Mouse (Mus musculus) limb, embryonic 11.5 days (tissue): ENCODE measurements around the gene Tiam1. TPM values are rescaled to one million over a fixed set of nuclear protein-coding genes. Genes with fewer than 3 reads are reported as not detected.

Source experiments
- ATAC-seq: fragments of 200-750 bp; cut with Nextera tagmentation; 2 replicates; pipeline ENCODE4 v1.8.0; 2017; ENCODE audit warnings: low read depth; ENCODE audit not compliant: insufficient number of reproducible peaks, low FRiP score, low TSS enrichment
- DNase-seq: peaks from one replicate; pipeline ENCODE4 v3.0.0-alpha.2; 2015; ENCODE audit warnings: low spot score
- H3K27ac ChIP-seq: fragments of 300-500 bp; sonication (generic); replicated peaks from 2 replicates; pipeline ENCODE4 v1.5.1; 2014; ENCODE audit warnings: low read depth, mild to moderate bottlenecking, low read length
- H3K27me3 ChIP-seq: fragments of 300-500 bp; sonication (generic); 2 replicates; pipeline ENCODE4 v1.6.1; 2014; ENCODE audit warnings: mild to moderate bottlenecking, low read length, mixed read lengths; ENCODE audit not compliant: control insufficient read depth, insufficient read depth
- H3K36me3 ChIP-seq: fragments of 300-500 bp; sonication (generic); 2 replicates; pipeline ENCODE4 v1.6.1; 2014; ENCODE audit warnings: mild to moderate bottlenecking, low read length, moderate library complexity, mixed read lengths; ENCODE audit not compliant: control insufficient read depth, insufficient read depth
- H3K4me1 ChIP-seq: fragments of 300-500 bp; sonication (generic); 2 replicates; pipeline ENCODE4 v1.6.1; 2014; ENCODE audit warnings: low read length, mixed read lengths; ENCODE audit not compliant: control insufficient read depth, insufficient read depth
- H3K4me2 ChIP-seq: fragments of 300-500 bp; sonication (generic); 2 replicates; pipeline ENCODE4 v1.6.1; 2014; ENCODE audit warnings: low read depth, mild to moderate bottlenecking, moderate library complexity; ENCODE audit not compliant: severe bottlenecking
- H3K4me3 ChIP-seq: fragments of 300-500 bp; sonication (generic); 2 replicates; pipeline ENCODE4 v1.5.1; 2014; ENCODE audit warnings: low read depth, low read length
- H3K9ac ChIP-seq: fragments of 300-500 bp; sonication (generic); 2 replicates; pipeline ENCODE4 v1.6.1; 2014; ENCODE audit warnings: mild to moderate bottlenecking, low read length
- H3K9me3 ChIP-seq: fragments of 300-500 bp; sonication (generic); 2 replicates; pipeline ENCODE4 v1.6.1; 2016; ENCODE audit warnings: low read length; ENCODE audit not compliant: control insufficient read depth
- WGBS: fragments of 180-500 bp; shearing (Covaris S2); extraction: QIAGEN DNeasy Blood & Tissue Kit; methylation state at CpG from one replicate; pipeline ENCODE4 v1.1.7; 2014; 5-methylcytosine and 5-hydroxymethylcytosine counted together
- polyA plus RNA-seq: library from polyadenylated mRNA; unstranded; fragments of >200 nt; fragmentation: Nextera tagmentation; extraction: Ambion mirVana; gene quantifications from 2 replicates; pipeline ENCODE4 v1.2.1, GENCODE M21; 2014

The Tiam1 gene
- polyA plus RNA-seq, 1 experiment from 2014 or later = 53.3 TPM

DNA sequence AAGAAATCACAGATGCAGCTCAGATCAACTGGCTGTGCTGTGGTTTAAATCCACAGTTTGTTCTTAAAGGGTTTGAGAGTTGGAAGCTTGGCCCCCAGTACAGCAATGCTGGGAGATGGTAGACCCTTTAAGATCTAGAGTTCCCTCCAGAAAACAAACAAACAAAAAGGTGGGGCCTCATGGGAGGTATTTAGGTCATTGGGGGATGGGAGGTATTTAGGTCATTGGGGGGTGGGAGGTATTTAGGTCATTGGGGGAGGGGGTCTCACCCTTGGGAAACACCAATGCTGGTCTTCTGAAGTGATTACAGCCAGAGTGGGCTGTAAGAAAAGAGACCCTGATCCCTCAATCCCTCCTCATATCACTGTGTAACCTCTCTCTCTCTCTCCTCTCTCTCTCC is 257.0 kb downstream of the Tiam1 start:
- H3K27me3 ChIP-seq = no peaks in the 10 kb centered on the region
- H3K9ac ChIP-seq = no peak overlapping the region
- H3K4me2 ChIP-seq = no peak overlapping the region
- no peaks in the 10 kb centered on the region for H3K9me3 ChIP-seq
- peaks cover 23% of the 10 kb centered on the region for H3K4me1 ChIP-seq
- peaks cover 3% of the 10 kb centered on the region; the same call in 1 of the 2 replicates for H3K36me3 ChIP-seq
- H3K4me3 ChIP-seq = no peak overlapping the region
- ATAC-seq (no peak), DNase-seq (no peak)
- no peak overlapping the region for H3K27ac ChIP-seq

DNA sequence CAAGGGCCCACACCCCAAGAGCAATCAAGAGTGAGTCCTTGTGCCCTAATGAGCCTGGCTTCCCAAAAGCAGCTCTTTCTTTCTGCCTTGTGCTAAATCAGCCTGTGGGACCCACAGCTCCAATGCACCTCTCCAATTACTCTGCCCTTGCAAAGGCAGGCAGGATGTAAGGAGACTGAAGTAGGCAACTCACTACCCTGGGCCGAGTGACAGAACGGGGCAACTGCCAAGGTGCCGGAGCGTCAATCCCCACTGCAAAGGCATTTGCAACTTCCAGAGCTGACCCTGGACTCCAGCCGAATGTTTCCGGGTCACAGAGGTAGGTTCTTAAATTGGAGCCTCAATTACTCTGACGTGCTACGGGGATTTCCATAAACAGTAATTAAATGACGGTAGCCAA is 257.9 kb downstream of the Tiam1 start:
- Histone ChIP-seq H3K4me2 (no peak overlapping the region), H3K36me3 (peaks cover 3% of the 10 kb centered on the region; the same call in 1 of the 2 replicates), H3K9ac (no peak overlapping the region), H3K4me3 (no peak overlapping the region), H3K4me1 (peaks cover 24% of the 10 kb centered on the region), H3K9me3 (no peaks in the 10 kb centered on the region), H3K27me3 (no peaks in the 10 kb centered on the region), H3K27ac (no peak overlapping the region)
- ATAC-seq (no peak), DNase-seq (no peak)
- 52% methylated on average over 9 of the region's 9 CpGs for WGBS

DNA sequence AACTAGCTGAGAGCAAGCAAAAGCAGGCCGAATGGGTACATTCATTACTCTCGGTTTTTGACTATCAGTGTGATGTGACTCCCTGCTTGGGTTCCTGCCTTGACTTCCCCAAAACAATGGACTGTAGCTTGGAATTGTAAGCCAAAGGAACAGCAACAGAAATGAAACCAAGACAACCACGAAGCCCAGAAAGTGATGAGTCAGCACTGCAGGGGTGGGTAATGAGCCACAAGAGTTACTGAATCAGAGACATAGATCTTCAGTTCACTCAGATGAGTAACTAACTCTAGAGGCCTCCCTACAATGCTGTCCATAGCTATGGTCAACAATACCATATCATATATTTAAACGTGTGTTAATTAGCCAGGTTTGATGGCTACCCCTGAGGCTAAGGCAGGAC is 259.7 kb downstream of the Tiam1 start:
- H3K4me3 ChIP-seq = no peak overlapping the region
- no peak overlapping the region for H3K4me2 ChIP-seq
- no peak overlapping the region for H3K9ac ChIP-seq
- H3K27me3 ChIP-seq = no peaks in the 10 kb centered on the region
- H3K27ac ChIP-seq = no peak overlapping the region
- ATAC-seq (no peak), DNase-seq (no peak)
- WGBS = 93% methylated on average over 4 of the region's 4 CpGs
- peaks cover 22% of the 10 kb centered on the region for H3K4me1 ChIP-seq
- no peaks in the 10 kb centered on the region for H3K9me3 ChIP-seq
- peaks cover 3% of the 10 kb centered on the region; the same call in 1 of the 2 replicates for H3K36me3 ChIP-seq

DNA sequence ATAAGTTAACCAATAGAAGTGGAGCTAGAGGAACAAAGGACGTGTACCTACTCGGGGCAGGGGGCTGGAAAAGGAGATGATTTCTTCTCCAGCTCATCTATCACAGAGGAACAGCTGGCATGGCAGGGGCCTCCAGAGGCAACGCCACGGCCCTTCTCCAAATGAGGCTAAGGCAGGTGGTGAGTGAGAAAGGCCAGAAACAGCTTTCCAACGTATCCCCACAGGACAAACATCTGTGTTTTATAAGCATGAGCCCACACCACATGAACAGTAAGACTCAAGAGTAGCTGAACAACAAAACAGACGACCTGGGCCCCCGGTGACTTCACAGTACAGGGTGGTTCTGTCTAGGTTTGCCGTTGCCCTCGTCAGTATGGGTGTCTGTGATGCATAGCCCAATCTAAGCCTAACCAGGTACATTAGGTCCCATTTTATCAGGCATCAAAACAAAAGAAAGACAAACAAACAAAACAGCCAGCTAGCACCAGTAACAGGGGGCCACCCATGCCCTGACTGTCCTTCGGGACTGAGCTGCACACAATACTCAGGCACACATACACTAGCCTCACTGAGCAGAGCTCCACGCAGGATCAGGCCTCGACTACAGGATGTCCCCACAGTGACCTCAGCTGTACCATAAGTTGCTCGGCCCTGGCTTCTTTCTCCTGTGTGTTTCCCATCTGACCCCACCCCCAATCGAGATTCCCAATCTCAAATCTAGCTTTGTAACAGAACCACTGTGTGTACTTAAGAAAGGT is 260.9 kb downstream of the Tiam1 start:
- H3K27ac ChIP-seq = peak overlapping the region; percentile 30; the same call in 1 of the 2 replicates
- H3K27me3 ChIP-seq = no peaks in the 10 kb centered on the region
- 32% methylated on average over 14 of the region's 14 CpGs for WGBS
- H3K4me3 ChIP-seq = no peak overlapping the region
- no peak overlapping the region for H3K9ac ChIP-seq
- DNase-seq = peak; percentile 78
- H3K4me2 ChIP-seq = no peak overlapping the region
- peaks cover 3% of the 10 kb centered on the region; the same call in 1 of the 2 replicates for H3K36me3 ChIP-seq
- no peaks in the 10 kb centered on the region for H3K9me3 ChIP-seq
- ATAC-seq = peak; percentile 87
- peaks cover 22% of the 10 kb centered on the region for H3K4me1 ChIP-seq

DNA sequence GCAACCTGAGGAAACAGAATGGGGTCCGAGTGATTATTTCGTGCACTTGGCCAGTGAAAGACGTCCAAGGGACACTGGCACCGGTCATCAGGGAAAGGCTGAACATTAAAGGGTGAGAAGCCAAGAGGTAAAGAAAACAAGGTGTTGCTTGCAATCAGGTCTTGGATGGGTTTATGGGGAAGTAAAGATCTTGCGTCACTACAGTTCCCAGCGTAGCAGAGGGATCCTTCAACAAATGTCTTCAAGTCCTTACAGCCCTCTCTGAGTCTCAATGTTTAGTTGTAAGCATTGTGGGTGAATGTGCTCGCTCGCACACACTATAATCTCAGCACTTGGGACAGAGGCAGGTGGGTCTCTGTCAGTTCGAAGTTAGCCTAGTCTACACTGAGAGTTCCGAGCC is 266.4 kb downstream of the Tiam1 start:
- Histone ChIP-seq H3K4me3 (no peak overlapping the region), H3K9ac (no peak overlapping the region), H3K36me3 (no peaks in the 10 kb centered on the region), H3K9me3 (0 out of 2 replicates have a peak, but pooled peaks cover 2% of the 10 kb centered on the region), H3K4me2 (no peak overlapping the region), H3K27me3 (no peaks in the 10 kb centered on the region), H3K27ac (no peak overlapping the region), H3K4me1 (peaks cover 23% of the 10 kb centered on the region)
- ATAC-seq (no peak), DNase-seq (no peak)
- WGBS = 91% methylated on average over 10 of the region's 10 CpGs

DNA sequence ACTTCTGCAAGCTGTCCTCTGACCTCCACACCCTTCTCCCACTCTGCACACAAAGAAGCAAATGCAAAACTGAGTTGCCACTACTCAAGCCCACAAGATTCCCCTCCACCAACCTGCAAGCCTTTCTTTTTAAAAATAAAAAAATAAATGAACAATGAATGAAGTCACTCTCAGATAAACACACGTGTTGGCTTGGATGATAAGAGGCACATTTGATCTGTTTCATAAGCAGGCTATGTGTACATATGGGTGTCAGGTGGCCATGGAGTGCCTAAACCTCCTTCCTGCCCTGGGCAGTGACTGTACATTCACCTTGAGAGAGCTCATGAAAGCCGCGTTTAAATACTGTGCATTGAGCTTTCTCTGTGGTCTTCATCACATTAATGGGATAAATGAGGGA is 267.5 kb downstream of the Tiam1 start:
- Histone ChIP-seq H3K36me3 (no peaks in the 10 kb centered on the region), H3K4me1 (peaks cover 16% of the 10 kb centered on the region), H3K27me3 (no peaks in the 10 kb centered on the region), H3K9ac (no peak overlapping the region), H3K4me2 (no peak overlapping the region), H3K27ac (no peak overlapping the region), H3K4me3 (no peak overlapping the region), H3K9me3 (0 out of 2 replicates have a peak, but pooled peaks cover 2% of the 10 kb centered on the region)
- DNase-seq = no peak
- ATAC-seq = no peak
- WGBS = 90% methylated on average over 3 of the region's 3 CpGs

DNA sequence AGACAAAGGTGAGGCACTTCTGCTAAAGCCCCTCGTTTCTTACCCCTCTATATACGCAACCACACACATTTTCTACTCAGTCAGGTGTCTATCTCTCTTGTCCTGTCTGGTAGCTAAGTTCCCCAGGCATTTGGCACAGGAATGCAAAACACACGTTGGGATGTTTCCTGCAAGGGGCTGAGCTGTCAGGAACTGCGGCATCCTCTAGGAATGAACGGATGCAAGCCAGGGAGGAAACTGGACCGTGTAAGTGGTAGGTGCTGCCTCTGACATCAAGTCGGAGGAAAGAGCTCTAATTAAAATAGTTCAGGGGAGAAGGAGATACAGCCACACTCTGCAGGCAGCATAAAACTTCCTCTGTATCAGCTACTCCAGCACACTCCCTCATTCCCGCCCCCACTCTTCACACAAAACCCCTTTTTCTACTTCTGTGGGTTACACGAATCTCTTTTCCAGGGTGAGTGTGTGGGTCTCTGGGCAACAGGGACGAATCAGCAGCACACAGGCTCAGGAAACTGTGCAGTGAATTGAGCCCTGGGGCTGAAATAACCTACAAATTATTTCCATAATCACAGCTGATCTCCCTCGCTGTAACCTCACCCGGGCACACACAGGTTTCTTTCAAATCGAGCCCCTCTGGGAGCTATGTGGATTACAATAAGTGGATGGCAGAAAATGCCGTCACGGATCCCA is 269.4 kb downstream of the Tiam1 start:
- peak overlapping the region; percentile 45; the same call in 1 of the 2 replicates for H3K27ac ChIP-seq
- H3K36me3 ChIP-seq = no peaks in the 10 kb centered on the region
- peak; percentile 51; the same call in 1 of the 2 replicates for ATAC-seq
- DNase-seq = no peak
- 0 out of 2 replicates have a peak, but pooled peaks cover 2% of the 10 kb centered on the region for H3K9me3 ChIP-seq
- H3K9ac ChIP-seq = no peak overlapping the region
- peaks cover 16% of the 10 kb centered on the region for H3K4me1 ChIP-seq
- 57% methylated on average over 15 of the region's 15 CpGs for WGBS
- no peaks in the 10 kb centered on the region for H3K27me3 ChIP-seq
- H3K4me3 ChIP-seq = no peak overlapping the region
- no peak overlapping the region; the same call in 1 of the 2 replicates for H3K4me2 ChIP-seq

DNA sequence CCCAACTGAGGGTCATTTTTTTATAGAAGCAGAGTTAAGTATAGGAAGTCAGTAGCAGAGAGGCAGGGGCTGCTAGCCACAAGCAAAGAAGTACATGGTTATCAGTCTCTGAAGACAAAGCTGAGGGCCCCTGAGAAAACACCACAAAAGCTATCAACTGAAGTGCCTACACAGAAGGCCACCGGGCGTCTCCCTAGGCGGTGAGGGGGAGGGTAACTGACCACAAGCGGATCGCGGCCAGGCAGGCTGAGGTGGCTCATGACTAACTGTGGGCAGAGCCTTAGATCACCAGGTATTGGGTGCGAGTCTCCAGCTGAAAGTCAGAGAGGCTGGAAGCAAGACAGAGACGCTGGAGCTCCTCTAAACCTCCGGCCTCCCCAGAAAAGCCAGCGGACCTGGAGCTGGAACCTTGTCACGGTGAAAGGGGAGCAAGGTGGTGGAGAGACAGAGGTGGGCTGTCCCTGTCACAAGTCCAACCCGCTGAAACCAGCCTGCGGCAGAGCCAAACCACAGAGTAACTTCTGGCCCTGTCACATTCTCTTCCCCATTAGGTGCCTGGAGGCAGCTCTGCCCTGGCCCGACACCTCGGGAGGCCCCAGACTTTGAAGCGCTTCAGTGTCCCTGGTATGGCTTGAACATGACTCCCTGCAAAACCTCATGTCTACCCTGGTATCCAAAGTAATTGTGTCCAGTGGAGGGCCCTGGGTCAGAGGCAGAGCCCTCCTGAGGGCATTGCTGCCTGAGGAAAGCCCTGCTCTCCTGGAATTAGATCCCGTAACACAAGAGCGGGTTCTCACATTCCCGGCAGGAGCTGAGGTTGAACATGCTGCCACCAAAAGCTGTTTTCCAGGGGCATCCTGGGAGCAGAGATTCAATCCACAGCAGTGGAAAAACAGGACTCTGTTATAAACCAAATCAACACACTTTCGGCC is 271.3 kb downstream of the Tiam1 start:
- H3K4me3 ChIP-seq = no peak overlapping the region
- H3K36me3 ChIP-seq = no peaks in the 10 kb centered on the region
- H3K27me3 ChIP-seq = no peaks in the 10 kb centered on the region
- DNase-seq (no peak), ATAC-seq (no peak)
- peaks cover 16% of the 10 kb centered on the region for H3K4me1 ChIP-seq
- H3K9me3 ChIP-seq = 0 out of 2 replicates have a peak, but pooled peaks cover 2% of the 10 kb centered on the region
- H3K9ac ChIP-seq = no peak overlapping the region
- H3K27ac ChIP-seq = no peak overlapping the region
- H3K4me2 ChIP-seq = no peak overlapping the region
- WGBS = 79% methylated on average over 20 of the region's 20 CpGs
